Mouse (Mus musculus): ENCODE results near the gene Sfswap.
"Not testable (repeated sequence)": the region's sequence is repeated elsewhere in the genome, so short reads cannot be mapped to it uniquely, and the experiment has no call there.

Gene Sfswap

GRCm38 (mm10) chr5:129584583-129585541, 83.8 kb downstream of the Sfswap start:
- peak in 1 of 2 experiments; percentile 57 for DNase-seq (ENCODE audit: low spot score in 2 of 2)

GRCm38 (mm10) chr5:129586016-129586415, 85.0 kb downstream of the Sfswap start:
- DNase-seq (ENCODE audit: low spot score in 2 of 2) = peak; percentile 74 to 82

- DNase-seq (ENCODE audit: low spot score in 2 of 2) = no peak
Observed at GRCm38 (mm10) chr5:129586471-129586870, 85.5 kb downstream of the Sfswap start.

GRCm38 (mm10) chr5:129590915-129591314, 89.9 kb downstream of the Sfswap start:
- DNase-seq (ENCODE audit: low spot score in 2 of 2) = no peak

- peak in 1 of 2 experiments; percentile 82 for DNase-seq (ENCODE audit: low spot score in 2 of 2)
Observed at GRCm38 (mm10) chr5:129594116-129595114, 93.4 kb downstream of the Sfswap start.

- no peak for DNase-seq (ENCODE audit: low spot score in 2 of 2)
Observed at GRCm38 (mm10) chr5:129602071-129602487, 101.1 kb downstream of the Sfswap start.

GRCm38 (mm10) chr5:129607476-129607875, 106.5 kb downstream of the Sfswap start:
- DNase-seq (ENCODE audit: low spot score in 2 of 2) = no peak

GRCm38 (mm10) chr5:129611060-129611459, 110.0 kb downstream of the Sfswap start:
- peak; percentile 64 to 73 for DNase-seq (ENCODE audit: low spot score in 2 of 2)

- DNase-seq (ENCODE audit: low spot score in 2 of 2) = not testable (repeated sequence)
Observed at GRCm38 (mm10) chr5:129620600-129620999, 119.6 kb downstream of the Sfswap start.

Data from frontal cortex, postnatal 10 days (tissue).